Mouse (Mus musculus) C2C12 (cell line): ENCODE measurements around the gene Lhx2.

Experiments used
- CEBPB ChIP-seq: IDR thresholded peaks from one replicate; pipeline ENCODE4 v1.6.1; 2011; ENCODE audit warnings: low read depth, mild to moderate bottlenecking, control low read depth, moderate library complexity
- CTCF ChIP-seq: IDR thresholded peaks from one replicate; pipeline ENCODE4 v1.5.1; 2011; ENCODE audit not compliant: control insufficient read depth, insufficient read depth, insufficient read length
- MAX ChIP-seq: IDR thresholded peaks from one replicate; pipeline ENCODE4 v1.6.1; 2011; ENCODE audit warnings: mild to moderate bottlenecking, control low read depth
- MYOD1 ChIP-seq: IDR thresholded peaks from one replicate; pipeline ENCODE4 v1.6.1; 2011; ENCODE audit warnings: low read depth; ENCODE audit not compliant: control insufficient read depth, insufficient read length
- MYOG ChIP-seq: IDR thresholded peaks from one replicate; pipeline ENCODE4 v1.6.1; 2011; ENCODE audit not compliant: control insufficient read depth, insufficient read length; ENCODE audit errors: extremely low read depth
- USF1 ChIP-seq: IDR thresholded peaks from one replicate; pipeline ENCODE4 v1.6.1; 2011; ENCODE audit warnings: low read depth, mild to moderate bottlenecking, control low read depth, moderate library complexity

DNA sequence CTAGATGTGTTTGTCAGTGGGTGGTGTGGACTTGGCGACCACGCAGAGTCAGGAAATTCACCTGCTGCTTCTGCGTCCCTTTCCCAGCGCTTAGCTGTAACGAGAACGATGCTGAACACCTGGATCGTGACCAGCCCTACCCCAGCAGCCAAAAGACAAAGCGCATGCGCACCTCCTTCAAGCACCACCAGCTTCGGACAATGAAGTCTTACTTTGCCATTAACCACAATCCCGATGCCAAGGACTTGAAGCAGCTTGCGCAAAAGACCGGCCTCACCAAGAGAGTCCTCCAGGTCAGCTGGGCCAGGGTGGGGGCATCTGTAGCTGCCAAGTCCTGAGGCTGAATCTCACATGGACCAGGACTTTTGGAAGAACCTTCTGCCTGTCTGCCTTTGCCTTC lies 20.7 kb downstream of the Lhx2 start:
- TF ChIP-seq CTCF (no peak), MAX (no peak), USF1 (no peak), MYOD1 (no peak), MYOG (no peak), CEBPB (no peak)
